Mouse (Mus musculus): Measurements from ENCODE around the gene Pim3.

DNA sequence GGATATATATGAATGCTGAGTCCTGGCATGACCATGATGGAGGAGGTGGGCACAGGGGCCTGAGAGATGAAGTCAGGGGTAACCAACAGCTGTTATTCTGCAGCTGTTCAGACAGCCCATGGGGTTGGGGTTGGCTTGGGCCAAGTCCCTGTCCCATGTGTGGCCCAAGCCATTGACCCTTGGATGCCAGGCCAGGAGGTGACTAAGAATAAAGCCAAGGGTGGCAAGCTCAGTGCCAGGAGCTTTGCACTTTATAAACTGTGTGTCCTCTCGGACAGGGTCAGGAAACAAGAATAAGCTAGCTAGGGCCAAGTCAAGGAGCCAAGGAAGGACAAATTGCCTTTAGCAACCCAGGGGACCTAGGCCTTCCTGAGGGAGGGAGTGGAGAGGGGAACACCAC is 30.3 kb downstream of the Pim3 start:
- TF ChIP-seq POLR2A (IDR thresholded peaks at IDR 0.05; ENCODE audit: low read depth, low read length) (no peak), CTCF (IDR thresholded peaks at IDR 0.05; ENCODE audit: extremely low read depth, insufficient read length, insufficient replicate concordance, low read depth, low read length) (no peak)
